Mouse (Mus musculus): ENCODE measurements around the gene Mustn1. TPM values are rescaled to one million over a fixed set of nuclear protein-coding genes. Genes with fewer than 3 reads are reported as not detected.

The Mustn1 gene
- total RNA-seq, 1 experiment = 0.58 TPM

DNA sequence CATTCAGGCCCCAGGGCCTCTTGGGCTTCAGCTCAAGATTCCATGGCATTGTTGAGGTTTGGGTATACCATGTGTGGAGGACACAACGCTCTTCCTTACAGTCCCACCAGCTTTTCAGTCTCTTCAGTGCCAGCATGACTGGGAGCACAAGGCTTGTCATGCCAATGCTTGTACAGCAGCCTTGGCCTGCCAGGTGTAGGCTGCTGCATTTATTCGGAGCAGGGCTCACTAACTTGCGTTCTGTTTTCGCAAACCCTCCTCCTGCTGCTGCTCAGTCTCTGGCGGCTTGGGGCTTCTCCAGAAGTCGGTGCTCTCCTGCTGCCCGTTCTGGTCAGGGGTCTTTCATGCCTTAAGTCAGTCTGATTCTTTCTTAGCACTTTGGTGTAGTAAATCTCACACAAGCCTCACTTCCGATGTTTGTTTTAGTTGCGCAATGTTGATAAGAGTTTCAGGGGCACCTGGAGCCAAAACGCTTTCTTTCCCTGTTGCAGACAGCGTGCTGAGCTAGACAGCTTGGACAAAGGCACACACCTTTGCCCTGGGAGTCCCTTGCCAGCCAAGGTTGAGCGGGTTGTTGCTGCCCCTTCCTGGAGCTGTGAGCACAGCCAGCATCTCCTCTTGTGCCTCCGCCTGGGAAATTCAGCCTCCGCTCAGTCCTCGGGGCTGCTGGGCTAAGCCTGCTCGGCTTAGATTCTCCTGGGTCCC lies 17.4 kb upstream of the Mustn1 start:
- DNase-seq (ENCODE audit: low read depth, low spot score) = no peak
- Histone ChIP-seq H3K36me3 (ENCODE audit: control insufficient read depth, insufficient read depth, low read length, poor library complexity, severe bottlenecking) (peaks cover 2% of the 10 kb centered on the region; the same call in 1 of the 2 replicates), H3K9me3 (ENCODE audit: control insufficient read depth, insufficient read depth, low read depth, low read length) (no peaks in the 10 kb centered on the region), H3K4me1 (ENCODE audit: control insufficient read depth in 2 of 2, insufficient read depth in 2 of 2, low read length in 2 of 2, poor library complexity in 1 of 2) (no peaks in the 10 kb centered on the region), H3K4me3 (ENCODE audit: insufficient read depth in 1 of 2, low read depth in 1 of 2, low read length in 2 of 2, poor library complexity in 1 of 2, severe bottlenecking in 1 of 2) (no peak overlapping the region), H3K9ac (ENCODE audit: insufficient read depth, low read depth, low read length, poor library complexity, severe bottlenecking) (no peak overlapping the region), H3K27ac (ENCODE audit: insufficient read depth, low read depth, low read length, poor library complexity, severe bottlenecking) (no peak overlapping the region)
- TF ChIP-seq HCFC1 (IDR thresholded peaks at IDR 0.05; ENCODE audit: borderline replicate concordance, insufficient read depth, low read length) (no peak), ZNF384 (IDR thresholded peaks at IDR 0.05; ENCODE audit: low read depth, low read length) (no peak), MAFK (IDR thresholded peaks at IDR 0.05; ENCODE audit: insufficient read depth, low read depth, low read length) (no peak), CHD2 (IDR thresholded peaks at IDR 0.05; ENCODE audit: low read depth, low read length) (no peak), ZC3H11A (IDR thresholded peaks at IDR 0.05; ENCODE audit: borderline replicate concordance, low read depth, low read length) (no peak)
- in situ Hi-C loops (cut with MboI; ENCODE audit: low sequenced_read_pairs in 2 of 2, unreplicated experiment in 2 of 2) = no loop called here

DNA sequence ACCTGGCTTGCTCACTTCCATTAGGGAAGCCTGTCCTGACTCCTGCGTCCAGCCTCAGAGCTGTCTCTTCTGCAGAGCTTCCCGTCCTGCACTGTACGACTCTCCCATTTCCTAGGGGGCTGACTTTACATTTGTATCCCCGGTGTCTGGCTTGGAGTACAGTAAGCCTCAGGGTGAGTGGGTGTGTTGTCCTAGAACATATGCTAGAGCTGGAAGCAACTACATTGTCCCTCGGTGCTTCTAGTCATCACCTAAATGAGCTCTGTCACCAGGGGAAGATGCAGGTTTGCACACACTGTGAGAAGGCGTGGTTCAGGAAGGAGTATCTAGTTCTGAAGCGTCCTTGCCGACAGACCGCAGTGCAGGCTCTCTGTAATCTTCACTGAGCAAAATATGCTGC lies 16.6 kb upstream of the Mustn1 start:
- Histone ChIP-seq H3K27ac (ENCODE audit: insufficient read depth, low read depth, low read length, poor library complexity, severe bottlenecking) (no peak overlapping the region), H3K9ac (ENCODE audit: insufficient read depth, low read depth, low read length, poor library complexity, severe bottlenecking) (no peak overlapping the region), H3K9me3 (ENCODE audit: control insufficient read depth, insufficient read depth, low read depth, low read length) (no peaks in the 10 kb centered on the region), H3K4me1 (ENCODE audit: control insufficient read depth in 2 of 2, insufficient read depth in 2 of 2, low read length in 2 of 2, poor library complexity in 1 of 2) (no peaks in the 10 kb centered on the region), H3K4me3 (ENCODE audit: insufficient read depth in 1 of 2, low read depth in 1 of 2, low read length in 2 of 2, poor library complexity in 1 of 2, severe bottlenecking in 1 of 2) (no peak overlapping the region), H3K36me3 (ENCODE audit: control insufficient read depth, insufficient read depth, low read length, poor library complexity, severe bottlenecking) (peaks cover 2% of the 10 kb centered on the region; the same call in 1 of the 2 replicates)
- DNase-seq (ENCODE audit: low read depth, low spot score) = no peak
- TF ChIP-seq HCFC1 (IDR thresholded peaks at IDR 0.05; ENCODE audit: borderline replicate concordance, insufficient read depth, low read length) = no peak
- TF ChIP-seq CHD2 (IDR thresholded peaks at IDR 0.05; ENCODE audit: low read depth, low read length) = no peak
- in situ Hi-C loops (cut with MboI; ENCODE audit: low sequenced_read_pairs in 2 of 2, unreplicated experiment in 2 of 2) = no loop called here

DNA sequence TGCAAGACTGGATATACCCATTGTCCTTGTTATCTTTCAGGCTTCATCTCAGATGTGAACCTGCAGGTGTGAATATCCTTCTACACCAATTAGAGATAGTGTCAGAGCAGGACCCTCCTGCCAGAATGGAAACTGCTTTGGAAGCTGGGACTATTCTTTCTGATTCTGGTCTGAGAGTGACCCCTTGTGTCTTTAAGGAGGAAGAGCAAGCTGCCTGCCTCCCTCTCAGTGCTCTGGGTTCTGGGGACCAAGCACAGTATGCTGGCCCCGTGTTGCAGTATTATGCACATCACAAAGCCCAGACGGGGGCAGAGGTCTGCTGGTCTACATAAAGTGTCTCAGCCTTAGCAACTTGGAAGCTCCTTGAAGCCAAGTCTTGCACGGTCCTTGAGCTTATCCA lies 13.7 kb upstream of the Mustn1 start:
- in situ Hi-C loops (cut with MboI; ENCODE audit: low sequenced_read_pairs in 2 of 2, unreplicated experiment in 2 of 2) = no loop called here
- Histone ChIP-seq H3K4me1 (ENCODE audit: control insufficient read depth in 2 of 2, insufficient read depth in 2 of 2, low read length in 2 of 2, poor library complexity in 1 of 2) (peaks cover 0 to 10% of the 10 kb centered on the region in 2 experiments; a peak in 2 of 4 replicates), H3K36me3 (ENCODE audit: control insufficient read depth, insufficient read depth, low read length, poor library complexity, severe bottlenecking) (peaks cover 6% of the 10 kb centered on the region; the same call in 1 of the 2 replicates), H3K9ac (ENCODE audit: insufficient read depth, low read depth, low read length, poor library complexity, severe bottlenecking) (no peak overlapping the region), H3K9me3 (ENCODE audit: control insufficient read depth, insufficient read depth, low read depth, low read length) (no peaks in the 10 kb centered on the region), H3K4me3 (ENCODE audit: insufficient read depth in 1 of 2, low read depth in 1 of 2, low read length in 2 of 2, poor library complexity in 1 of 2, severe bottlenecking in 1 of 2) (no peak overlapping the region), H3K27ac (ENCODE audit: insufficient read depth, low read depth, low read length, poor library complexity, severe bottlenecking) (no peak overlapping the region)
- DNase-seq (ENCODE audit: low read depth, low spot score) = no peak
- TF ChIP-seq ZNF384 (IDR thresholded peaks at IDR 0.05; ENCODE audit: low read depth, low read length) = no peak
- no peak for TF ChIP-seq HCFC1 (IDR thresholded peaks at IDR 0.05; ENCODE audit: borderline replicate concordance, insufficient read depth, low read length)
- TF ChIP-seq MAFK (IDR thresholded peaks at IDR 0.05; ENCODE audit: insufficient read depth, low read depth, low read length) = no peak
- TF ChIP-seq ZC3H11A (IDR thresholded peaks at IDR 0.05; ENCODE audit: borderline replicate concordance, low read depth, low read length) = no peak
- TF ChIP-seq CHD2 (IDR thresholded peaks at IDR 0.05; ENCODE audit: low read depth, low read length) = no peak

DNA sequence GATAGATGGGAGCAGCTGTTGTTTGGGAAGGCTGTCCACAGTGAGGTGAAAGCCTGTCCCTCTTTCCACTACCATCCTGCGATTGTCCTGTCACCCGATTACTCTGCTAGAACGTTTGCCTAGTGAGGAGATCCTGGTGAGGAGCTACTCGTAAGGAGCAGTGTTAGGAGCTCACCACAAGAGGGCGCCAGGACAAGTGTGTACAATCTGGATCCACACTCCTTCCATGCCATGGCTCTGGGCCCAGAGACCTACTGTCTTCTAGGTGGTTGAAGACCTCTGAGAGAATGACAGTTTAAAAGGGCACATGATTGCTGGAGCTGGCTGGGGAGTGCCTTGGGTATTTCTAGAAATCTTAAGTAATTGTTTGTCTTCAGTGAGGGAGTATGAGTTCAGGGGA lies 12.0 kb upstream of the Mustn1 start:
- peaks cover 6% of the 10 kb centered on the region; the same call in 1 of the 2 replicates for H3K36me3 ChIP-seq (ENCODE audit: control insufficient read depth, insufficient read depth, low read length, poor library complexity, severe bottlenecking)
- in situ Hi-C loops (cut with MboI; ENCODE audit: low sequenced_read_pairs in 2 of 2, unreplicated experiment in 2 of 2) = no loop called here

More for the DNA sequence above, 12.0 kb upstream of the Mustn1 start:
- H3K4me1 ChIP-seq (ENCODE audit: control insufficient read depth in 2 of 2, insufficient read depth in 2 of 2, low read length in 2 of 2, poor library complexity in 1 of 2) = peaks cover 0 to 12% of the 10 kb centered on the region in 2 experiments; a peak in 2 of 4 replicates
- H3K27ac ChIP-seq (ENCODE audit: insufficient read depth, low read depth, low read length, poor library complexity, severe bottlenecking) = no peak overlapping the region
- no peak for TF ChIP-seq ZC3H11A (IDR thresholded peaks at IDR 0.05; ENCODE audit: borderline replicate concordance, low read depth, low read length)
- no peak for TF ChIP-seq ZNF384 (IDR thresholded peaks at IDR 0.05; ENCODE audit: low read depth, low read length)
- no peak for TF ChIP-seq CHD2 (IDR thresholded peaks at IDR 0.05; ENCODE audit: low read depth, low read length)
- TF ChIP-seq HCFC1 (IDR thresholded peaks at IDR 0.05; ENCODE audit: borderline replicate concordance, insufficient read depth, low read length) = no peak
- no peak for TF ChIP-seq MAFK (IDR thresholded peaks at IDR 0.05; ENCODE audit: insufficient read depth, low read depth, low read length)
- H3K4me3 ChIP-seq (ENCODE audit: insufficient read depth in 1 of 2, low read depth in 1 of 2, low read length in 2 of 2, poor library complexity in 1 of 2, severe bottlenecking in 1 of 2) = no peak overlapping the region
- DNase-seq (ENCODE audit: low read depth, low spot score) = peak; percentile 60
- no peak overlapping the region for H3K9ac ChIP-seq (ENCODE audit: insufficient read depth, low read depth, low read length, poor library complexity, severe bottlenecking)
- no peaks in the 10 kb centered on the region for H3K9me3 ChIP-seq (ENCODE audit: control insufficient read depth, insufficient read depth, low read depth, low read length)

All from ES-E14 (cell line).